In the genomic region with DNA sequence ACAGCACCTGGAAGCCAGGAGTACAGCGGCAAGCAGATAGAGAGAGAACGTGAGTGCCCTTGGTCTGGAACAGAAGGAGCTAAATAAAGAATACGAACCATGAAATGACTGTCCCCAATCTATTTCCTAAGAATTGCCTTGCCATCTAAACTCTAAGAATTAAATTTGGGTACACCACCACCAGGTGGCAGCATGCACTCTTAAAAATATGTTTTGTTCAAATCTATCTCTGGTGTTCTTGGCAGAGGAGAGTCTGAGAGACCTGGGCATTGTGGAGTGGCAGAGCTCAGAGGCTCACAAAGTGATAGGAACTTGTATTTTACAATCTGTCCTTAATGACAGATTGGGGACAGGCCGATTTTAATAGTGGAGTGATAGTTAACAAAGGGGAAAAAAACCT, we compare ENCODE assay signal across 8 mouse cellular contexts.
DNase-seq lines count a peak whose midpoint lies in the region; ATAC-seq lines count a peak whose summit lies in the region.

No protein-coding gene starts in this region.

- H3K27ac ChIP-seq in hindbrain, embryonic 14.5 days = no peak overlapping the region
- H3K27ac ChIP-seq in hindbrain, embryonic 13.5 days = no peak overlapping the region

- DNase-seq in hindbrain, embryonic 14.5 days (ENCODE audit: low spot score) = peak; percentile 82
- peak; percentile 76 for DNase-seq in NIH3T3 (ENCODE audit: low read depth)
- DNase-seq in cerebellum, postnatal 10 days = peak; percentile 83 to 89
- peak; percentile 48 for DNase-seq in gastrocnemius, postnatal 14 days
- peak; percentile 36 to 70 for DNase-seq in layer of hippocampus, postnatal 36 days
- DNase-seq in thymus, postnatal 0 days (ENCODE audit: low spot score) = peak; percentile 47

- no peak overlapping the region for H3K4me3 ChIP-seq in hindbrain, embryonic 14.5 days (replicated peaks; ENCODE audit: low read length)
- H3K4me3 ChIP-seq in hindbrain, embryonic 13.5 days = no peak overlapping the region

- no peak overlapping the region for H3K9ac ChIP-seq in hindbrain, embryonic 14.5 days
- no peak overlapping the region for H3K9ac ChIP-seq in hindbrain, embryonic 13.5 days

- no peak overlapping the region for H3K4me2 ChIP-seq in hindbrain, embryonic 14.5 days (replicated peaks)
- H3K4me2 ChIP-seq in hindbrain, embryonic 13.5 days = no peak overlapping the region

- H3K4me1 ChIP-seq in hindbrain, embryonic 14.5 days (replicated peaks; ENCODE audit: control insufficient read depth, insufficient read depth, low read length) = 0 out of 2 replicates have a peak, but pooled peaks cover 2% of the 10 kb centered on the region
- H3K4me1 ChIP-seq in hindbrain, embryonic 13.5 days (replicated peaks) = peaks cover 14% of the 10 kb centered on the region

- WGBS in hindbrain, embryonic 14.5 days = 43% methylated on average over 4 of the region's 4 CpGs
- 43% methylated on average over 4 of the region's 4 CpGs for WGBS in hindbrain, embryonic 13.5 days

- intact Hi-C loops in gastrocnemius, postnatal 14 days (cut with DNase I; ENCODE audit: low total_unique reads) = loop anchor here (2.0 kb wide), 1 partner anchor 92 kb away; no protein-coding TSS in a partner anchor

- no peak for ATAC-seq in hindbrain, embryonic 14.5 days (ENCODE audit: low FRiP score)
- no peak for ATAC-seq in hindbrain, embryonic 13.5 days (ENCODE audit: low FRiP score)
- peak; percentile 82 for ATAC-seq in megakaryocyte-erythroid progenitor cell, adult 5-6 weeks (replicated peaks; ENCODE audit: low FRiP score, low TSS enrichment, poor library complexity, severe bottlenecking)

- H3K27me3 ChIP-seq in hindbrain, embryonic 14.5 days (ENCODE audit: control insufficient read depth, insufficient read depth, low read length) = no peaks in the 10 kb centered on the region
- H3K27me3 ChIP-seq in hindbrain, embryonic 13.5 days = 0 out of 2 replicates have a peak, but pooled peaks cover 7% of the 10 kb centered on the region

- no peaks in the 10 kb centered on the region for H3K9me3 ChIP-seq in hindbrain, embryonic 14.5 days (ENCODE audit: control insufficient read depth, low read length)
- no peaks in the 10 kb centered on the region for H3K9me3 ChIP-seq in hindbrain, embryonic 13.5 days

- H3K36me3 ChIP-seq in hindbrain, embryonic 14.5 days (replicated peaks; ENCODE audit: control insufficient read depth, insufficient read depth) = no peaks in the 10 kb centered on the region
- H3K36me3 ChIP-seq in hindbrain, embryonic 13.5 days = no peaks in the 10 kb centered on the region
